Mouse (Mus musculus) adrenal gland, postnatal 4 days (tissue): Measurements from ENCODE around the gene Ptprn2. TPM values are rescaled to one million over a fixed set of nuclear protein-coding genes. Genes with fewer than 3 reads are reported as not detected.

ENCODE experiments used
- DNase-seq, 2 experiments: peaks; one replicate each; pipeline ENCODE4 v3.0.0; 2021 to 2022; ENCODE audit warnings: low spot score in 2 of 2, mixed read lengths in 2 of 2
- total RNA-seq, 2 experiments: library from RNA; stranded (reverse); gene quantifications; 2 replicates each; pipeline ENCODE4 v1.2.3; 2021

The Ptprn2 gene
- total RNA-seq, 2 experiments from 2014 or later, result 22.2 to 28.1 TPM

GRCm38 (mm10) chr12:116959164-116959563, 473.6 kb downstream of the Ptprn2 start:
- no peak for DNase-seq

- no peak for DNase-seq
Measured at GRCm38 (mm10) chr12:116963906-116964305, 478.4 kb downstream of the Ptprn2 start.

- DNase-seq, result no peak
Measured at GRCm38 (mm10) chr12:116968215-116968939, 482.9 kb downstream of the Ptprn2 start.

- no peak for DNase-seq
Measured at GRCm38 (mm10) chr12:116975547-116975946, 490.0 kb downstream of the Ptprn2 start.

GRCm38 (mm10) chr12:116976981-116977380, 491.5 kb downstream of the Ptprn2 start:
- no peak for DNase-seq

GRCm38 (mm10) chr12:116978201-116978600, 492.7 kb downstream of the Ptprn2 start:
- no peak for DNase-seq

- DNase-seq, result no peak
Measured at GRCm38 (mm10) chr12:116981315-116981714, 495.8 kb downstream of the Ptprn2 start.

GRCm38 (mm10) chr12:116989144-116989543, 503.6 kb downstream of the Ptprn2 start:
- no peak for DNase-seq

- DNase-seq, result no peak
Measured at GRCm38 (mm10) chr12:117001546-117002148, 516.1 kb downstream of the Ptprn2 start.

- no peak for DNase-seq
Measured at GRCm38 (mm10) chr12:117016753-117017595, 531.5 kb downstream of the Ptprn2 start.

- DNase-seq, result no peak
Measured at GRCm38 (mm10) chr12:117017912-117018311, 532.4 kb downstream of the Ptprn2 start.

GRCm38 (mm10) chr12:117023235-117023634, 537.7 kb downstream of the Ptprn2 start:
- no peak for DNase-seq

GRCm38 (mm10) chr12:117024916-117025315, 539.4 kb downstream of the Ptprn2 start:
- no peak for DNase-seq

- no peak for DNase-seq
Measured at GRCm38 (mm10) chr12:117025676-117026075, 540.2 kb downstream of the Ptprn2 start.

- DNase-seq, result no peak
Measured at GRCm38 (mm10) chr12:117027351-117027750, 541.8 kb downstream of the Ptprn2 start.

- no peak for DNase-seq
Measured at GRCm38 (mm10) chr12:117028333-117028961, 542.9 kb downstream of the Ptprn2 start.

- no peak for DNase-seq
Measured at GRCm38 (mm10) chr12:117033172-117033571, 547.7 kb downstream of the Ptprn2 start.

GRCm38 (mm10) chr12:117034506-117034905, 549.0 kb downstream of the Ptprn2 start:
- no peak for DNase-seq

GRCm38 (mm10) chr12:117035243-117035642, 549.7 kb downstream of the Ptprn2 start:
- DNase-seq, result no peak

GRCm38 (mm10) chr12:117039411-117039810, 553.9 kb downstream of the Ptprn2 start:
- DNase-seq, result no peak

- no peak for DNase-seq
Measured at GRCm38 (mm10) chr12:117041409-117041808, 555.9 kb downstream of the Ptprn2 start.
